Mouse (Mus musculus): ENCODE data around the gene Gkap1. TPM values are rescaled to one million over a fixed set of nuclear protein-coding genes. Genes with fewer than 3 reads are reported as not detected.

Gene Gkap1
- total and polyA plus RNA-seq, 3 experiments = 26.7 to 34.1 TPM; not detected in 1

DNA sequence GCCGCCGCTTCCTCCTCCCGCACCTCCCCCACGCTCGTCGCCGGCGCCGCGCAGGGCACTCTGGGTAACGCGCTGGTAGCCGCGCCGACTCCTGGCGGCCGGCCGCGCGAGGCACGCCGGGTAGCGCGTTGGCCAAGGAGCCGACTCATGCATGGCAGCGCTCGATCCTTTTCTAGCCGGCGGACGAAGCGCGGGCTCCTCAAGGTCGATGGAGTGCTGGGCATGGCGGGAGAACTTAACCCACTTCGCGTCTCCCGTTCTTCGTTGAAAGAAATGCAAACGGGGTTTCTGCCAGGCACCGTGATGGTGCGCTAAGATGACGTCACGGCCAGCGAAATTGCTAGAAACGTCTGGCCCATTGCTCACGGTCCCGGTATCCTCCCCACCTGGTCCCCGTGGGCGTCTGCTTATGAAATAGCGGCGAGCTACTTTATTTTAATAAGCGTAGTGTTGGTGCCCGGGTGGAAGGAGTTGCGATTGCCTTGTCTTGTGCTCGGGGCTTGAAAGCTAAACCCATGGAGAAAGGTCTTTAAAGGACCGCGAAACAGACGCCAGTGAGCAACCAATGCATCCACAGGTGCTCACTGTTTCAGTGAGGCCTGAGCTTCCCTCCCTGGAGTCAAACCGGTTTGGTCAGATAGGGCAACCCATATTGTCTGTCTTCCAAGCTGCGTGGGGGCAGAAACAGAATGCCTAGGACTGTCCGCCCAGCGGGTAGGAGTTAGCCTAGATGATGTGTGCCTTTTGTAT is 59.7 kb downstream of the Gkap1 start, which contains the start of gene Ubqln1 (continued):
- TF ChIP-seq ETS1 (IDR thresholded peaks at IDR 0.05; ENCODE audit: low read depth, low read length) = no peak
- TF ChIP-seq POLR2A (IDR thresholded peaks at IDR 0.05; ENCODE audit: control insufficient read depth in 1 of 2, insufficient read depth in 1 of 2, low read depth in 1 of 2, low read length in 2 of 2, poor library complexity in 1 of 2) = peak; percentile 87 to 96; a peak in 3 of 4 replicates
- peak; percentile 48; the same call in 1 of the 2 replicates for TF ChIP-seq E2F4 (IDR thresholded peaks at IDR 0.05; ENCODE audit: borderline replicate concordance, low read depth, low read length)
- no peak for TF ChIP-seq ZKSCAN1 (IDR thresholded peaks at IDR 0.05; ENCODE audit: low read depth, low read length)

DNA sequence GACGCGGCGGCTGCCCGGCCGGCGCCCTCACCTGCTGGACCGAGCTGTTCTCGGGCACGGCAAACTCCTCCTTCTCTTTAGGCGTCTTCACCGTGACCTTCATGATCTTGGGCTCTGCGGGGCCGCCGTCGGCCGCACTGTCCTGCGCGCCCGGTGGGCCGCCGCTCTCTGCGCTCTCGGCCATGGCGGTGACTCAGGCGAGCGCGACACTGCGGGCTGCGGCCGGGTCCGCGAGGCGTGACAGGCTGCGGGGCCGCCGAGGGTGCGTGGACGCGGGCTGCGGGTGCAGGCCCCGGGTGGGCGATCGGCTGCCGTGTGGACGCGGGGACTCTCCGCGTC is 60.3 kb downstream of the Gkap1 start:
- H3K27ac ChIP-seq (ENCODE audit: control insufficient read depth, low read depth, low read length) = peak overlapping the region; percentile 47
- TF ChIP-seq ZC3H11A (IDR thresholded peaks at IDR 0.05; ENCODE audit: low read depth, low read length) (no peak), SIN3A (IDR thresholded peaks at IDR 0.05; ENCODE audit: low read length) (no peak), GATA1 (IDR thresholded peaks at IDR 0.05; ENCODE audit: low read depth, low read length) (no peak), RAD21 (IDR thresholded peaks at IDR 0.05; ENCODE audit: low read depth, low read length) (no peak), ZMIZ1 (IDR thresholded peaks at IDR 0.05; ENCODE audit: low read depth, low read length) (no peak), EP300 (IDR thresholded peaks at IDR 0.05; ENCODE audit: low read depth in 1 of 2, low read length in 2 of 2) (no peak), JUND (IDR thresholded peaks at IDR 0.05; ENCODE audit: low read depth, low read length) (no peak), CTCF (IDR thresholded peaks at IDR 0.05 in 2 of 3, conservative IDR thresholded peaks at IDR 0.05 in 1 of 3; ENCODE audit: control insufficient read depth in 1 of 3, insufficient read depth in 1 of 3, low read depth in 2 of 3, low read length in 3 of 3, poor library complexity in 1 of 3, severe bottlenecking in 1 of 3) (no peak), MYB (IDR thresholded peaks at IDR 0.05; ENCODE audit: low read depth, low read length) (no peak), BHLHE40 (IDR thresholded peaks at IDR 0.05; ENCODE audit: borderline replicate concordance, low read depth, low read length) (no peak), E2F4 (IDR thresholded peaks at IDR 0.05; ENCODE audit: borderline replicate concordance, low read depth, low read length) (no peak), TAL1 (IDR thresholded peaks at IDR 0.05; ENCODE audit: low read length) (no peak)
- DNase-seq (ENCODE audit: low read depth, low spot score) = no peak

DNA sequence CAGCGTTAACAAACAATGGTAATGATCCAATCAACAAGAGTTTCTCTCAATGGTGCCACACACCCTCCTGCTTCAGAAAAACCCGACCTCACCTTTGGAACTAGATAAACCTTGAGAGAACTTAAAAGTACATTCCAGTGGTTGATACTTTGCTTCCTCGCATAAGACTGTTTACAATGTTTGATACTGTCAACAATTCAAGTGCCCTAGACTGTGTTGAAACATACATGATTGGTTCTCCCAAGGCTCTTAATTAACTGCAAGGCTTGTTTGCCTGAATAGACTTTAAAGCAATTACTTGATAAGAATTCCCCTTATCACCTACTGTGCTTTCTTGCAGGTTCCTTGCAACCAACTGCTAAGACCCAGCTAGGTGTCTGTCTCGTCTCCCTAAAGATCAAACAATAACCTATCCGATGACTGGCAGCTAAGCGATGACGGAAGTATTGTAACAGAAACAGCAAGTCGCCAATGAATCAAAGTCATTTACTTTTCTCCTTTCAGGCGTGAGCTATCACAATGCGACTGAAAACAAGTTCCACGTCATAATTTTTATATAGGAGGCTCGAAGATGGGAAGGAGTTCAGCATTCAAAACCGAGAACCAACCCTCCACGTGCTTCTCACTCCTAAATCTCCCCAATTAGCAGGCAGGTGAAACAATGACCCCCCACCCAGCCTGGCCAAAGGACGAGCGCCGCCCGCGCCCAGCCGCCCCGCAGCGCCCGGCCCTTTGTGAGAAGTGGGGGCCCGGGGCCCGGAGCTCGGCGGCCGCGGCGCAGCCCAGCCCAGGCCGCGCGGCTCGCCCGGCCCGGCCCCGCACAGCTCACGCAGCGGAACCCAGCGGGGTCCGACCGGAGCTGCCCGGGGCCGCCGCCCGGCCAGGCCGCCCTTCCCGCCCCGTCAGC is 60.9 kb downstream of the Gkap1 start:
- DNase-seq (ENCODE audit: low read depth, low spot score) = peak; percentile 73
- Histone ChIP-seq H3K79me2 (ENCODE audit: control insufficient read depth, insufficient read depth, low read length, poor library complexity) (peaks cover 57% of the 10 kb centered on the region), H3K9me3 (replicated peaks; ENCODE audit: insufficient read depth, low read length) (no peaks in the 10 kb centered on the region), H3K9ac (ENCODE audit: control insufficient read depth, low read depth, low read length, poor library complexity, severe bottlenecking) (peak overlapping the region; percentile 93), H3K36me3 (ENCODE audit: control insufficient read depth in 1 of 2, insufficient read depth in 2 of 2, low read length in 2 of 2) (peaks cover 3 to 34% of the 10 kb centered on the region in 2 experiments), H3K4me3 (ENCODE audit: control insufficient read depth in 1 of 2, insufficient read depth in 1 of 2, low read depth in 2 of 2, low read length in 2 of 2) (peak overlapping the region; percentile 87 to 95), H3K4me1 (ENCODE audit: control insufficient read depth in 1 of 2, insufficient read depth in 2 of 2, low read length in 2 of 2) (peaks cover 14 to 16% of the 10 kb centered on the region in 2 experiments), H3K27me3 (ENCODE audit: control insufficient read depth in 1 of 2, insufficient read depth in 2 of 2, low read length in 2 of 2) (no peaks in the 10 kb centered on the region), H3K27ac (ENCODE audit: control insufficient read depth, low read depth, low read length) (peak overlapping the region; percentile 60)
- TF ChIP-seq MXI1 (IDR thresholded peaks at IDR 0.05; ENCODE audit: low read depth, low read length) (peak; percentile 62), HCFC1 (IDR thresholded peaks at IDR 0.05; ENCODE audit: low read depth, low read length) (peak; percentile 59), CTCF (IDR thresholded peaks at IDR 0.05 in 2 of 3, conservative IDR thresholded peaks at IDR 0.05 in 1 of 3; ENCODE audit: control insufficient read depth in 1 of 3, insufficient read depth in 1 of 3, low read depth in 2 of 3, low read length in 3 of 3, poor library complexity in 1 of 3, severe bottlenecking in 1 of 3) (no peak), MAZ (IDR thresholded peaks at IDR 0.05; ENCODE audit: low read depth, low read length) (0 out of 2 replicates have a peak, but pooled peaks have one; percentile 55), CHD2 (IDR thresholded peaks at IDR 0.05; ENCODE audit: low read length) (no peak), SIN3A (IDR thresholded peaks at IDR 0.05; ENCODE audit: low read length) (peak; percentile 84), EP300 (IDR thresholded peaks at IDR 0.05; ENCODE audit: low read depth in 1 of 2, low read length in 2 of 2) (peak; percentile 23 to 24; a peak in 2 of 4 replicates), MAX (IDR thresholded peaks at IDR 0.05; ENCODE audit: low read length) (peak; percentile 73), ZNF384 (IDR thresholded peaks at IDR 0.05; ENCODE audit: low read depth, low read length) (no peak), MYB (IDR thresholded peaks at IDR 0.05; ENCODE audit: low read depth, low read length) (0 out of 2 replicates have a peak, but pooled peaks have one; percentile 10), GATA1 (IDR thresholded peaks at IDR 0.05; ENCODE audit: low read depth, low read length) (peak; percentile 52; the same call in 1 of the 2 replicates)

More for the DNA sequence above, 60.3 kb downstream of the Gkap1 start:
- no peaks in the 10 kb centered on the region for H3K27me3 ChIP-seq (ENCODE audit: control insufficient read depth in 1 of 2, insufficient read depth in 2 of 2, low read length in 2 of 2)
- peak overlapping the region; percentile 93 for H3K9ac ChIP-seq (ENCODE audit: control insufficient read depth, low read depth, low read length, poor library complexity, severe bottlenecking)
- no peaks in the 10 kb centered on the region for H3K9me3 ChIP-seq (replicated peaks; ENCODE audit: insufficient read depth, low read length)
- H3K4me3 ChIP-seq (ENCODE audit: control insufficient read depth in 1 of 2, insufficient read depth in 1 of 2, low read depth in 2 of 2, low read length in 2 of 2) = peak overlapping the region; percentile 87 to 89
- peaks cover 14 to 17% of the 10 kb centered on the region in 2 experiments for H3K4me1 ChIP-seq (ENCODE audit: control insufficient read depth in 1 of 2, insufficient read depth in 2 of 2, low read length in 2 of 2)
- H3K36me3 ChIP-seq (ENCODE audit: control insufficient read depth in 1 of 2, insufficient read depth in 2 of 2, low read length in 2 of 2) = peaks cover under 1 to 36% of the 10 kb centered on the region in 2 experiments
- peaks cover 51% of the 10 kb centered on the region for H3K79me2 ChIP-seq (ENCODE audit: control insufficient read depth, insufficient read depth, low read length, poor library complexity)
